Mouse (Mus musculus) myocyte (in vitro differentiated cells): ENCODE data around the gene Ccnb1.

ENCODE experiments used
- CEBPB ChIP-seq: IDR thresholded peaks from 2 replicates; pipeline ENCODE4 v1.6.1; 2011; ENCODE audit warnings: mild to moderate bottlenecking, moderate library complexity; ENCODE audit not compliant: poor library complexity, insufficient read depth, severe bottlenecking
- E2F4 ChIP-seq: IDR thresholded peaks from one replicate; pipeline ENCODE4 v1.6.1; 2011; ENCODE audit warnings: mild to moderate bottlenecking, control low read depth, moderate library complexity; ENCODE audit not compliant: insufficient read depth
- MAX ChIP-seq: IDR thresholded peaks from one replicate; pipeline ENCODE4 v1.6.1; 2011; ENCODE audit warnings: low read depth, mild to moderate bottlenecking, control low read depth
- MYOD1 ChIP-seq, 3 experiments: IDR thresholded peaks; one replicate each; pipeline ENCODE4 v1.6.1; 2011; ENCODE audit warnings: control low read depth in 2 of 3, low read depth in 2 of 3, mild to moderate bottlenecking in 2 of 3, moderate library complexity in 1 of 3; ENCODE audit not compliant: insufficient read length in 2 of 3, control insufficient read depth in 1 of 3
- MYOG ChIP-seq, 3 experiments: IDR thresholded peaks; one replicate each; pipeline ENCODE4 v1.6.1; 2011; ENCODE audit warnings: control low read depth in 2 of 3, low read depth in 2 of 3, mild to moderate bottlenecking in 2 of 3; ENCODE audit not compliant: insufficient read length in 2 of 3, control insufficient read depth in 1 of 3, insufficient read depth in 1 of 3
- POLR2A ChIP-seq: IDR thresholded peaks from one replicate; pipeline ENCODE4 v1.6.1; 2011; ENCODE audit warnings: low read depth, mild to moderate bottlenecking, control low read depth, moderate library complexity; ENCODE audit not compliant: insufficient read length
- POLR2AphosphoS2 ChIP-seq: IDR thresholded peaks from one replicate; pipeline ENCODE4 v1.6.1; 2011; ENCODE audit warnings: low read depth, control low read depth; ENCODE audit not compliant: insufficient read length
- REST ChIP-seq: IDR thresholded peaks from one replicate; pipeline ENCODE4 v1.6.1; 2011; ENCODE audit warnings: mild to moderate bottlenecking, control low read depth, moderate library complexity; ENCODE audit not compliant: insufficient read depth, insufficient read length
- TCF12 ChIP-seq: IDR thresholded peaks from one replicate; pipeline ENCODE4 v1.6.1; 2011; ENCODE audit warnings: mild to moderate bottlenecking, control low read depth; ENCODE audit not compliant: poor library complexity, insufficient read depth, severe bottlenecking
- TCF3 ChIP-seq: IDR thresholded peaks from one replicate; pipeline ENCODE4 v1.6.1; 2011; ENCODE audit warnings: low read depth, control low read depth; ENCODE audit not compliant: insufficient read length
- USF1 ChIP-seq: IDR thresholded peaks from one replicate; pipeline ENCODE4 v1.6.1; 2011; ENCODE audit warnings: low read depth, mild to moderate bottlenecking, control low read depth, moderate library complexity

DNA sequence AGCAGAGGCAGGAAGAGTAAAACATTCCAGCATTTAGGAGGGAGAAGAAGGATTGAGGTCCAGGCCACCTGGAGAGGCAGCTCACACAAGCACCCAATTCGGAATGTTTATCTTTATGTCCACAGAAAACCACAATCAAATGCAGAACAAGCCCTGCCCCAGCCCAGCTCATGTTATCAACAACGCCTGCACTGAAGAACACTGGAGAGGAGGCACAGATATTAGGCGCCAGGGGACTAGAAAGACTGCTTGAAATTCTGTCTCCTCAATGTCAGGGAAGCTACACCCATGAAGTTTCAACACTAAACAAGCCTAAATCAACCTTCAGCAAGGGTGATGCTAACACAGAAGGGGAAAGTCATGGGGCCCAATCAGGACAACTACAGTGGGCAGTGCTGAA lies 8.9 kb downstream of the Ccnb1 start:
- TF ChIP-seq POLR2A, result no peak
- no peak for TF ChIP-seq MYOD1 (IDR thresholded peaks at IDR 0.05; ENCODE audit: control insufficient read depth in 1 of 3, insufficient read length in 2 of 3, low read depth in 2 of 3)
- no peak for TF ChIP-seq USF1
- no peak for TF ChIP-seq CEBPB
- TF ChIP-seq MAX, result no peak
- TF ChIP-seq POLR2AphosphoS2, result peak; percentile 10
- TF ChIP-seq E2F4, result no peak
- no peak for TF ChIP-seq MYOG (IDR thresholded peaks at IDR 0.05; ENCODE audit: control insufficient read depth in 1 of 3, insufficient read depth in 1 of 3, insufficient read length in 2 of 3, low read depth in 2 of 3)
- no peak for TF ChIP-seq REST
- no peak for TF ChIP-seq TCF12
- TF ChIP-seq TCF3, result no peak
